Mouse (Mus musculus): ENCODE measurements around the gene Arid1b.

Arid1b gene

GRCm38 (mm10) chr17:4996121-4996813, 2.1 kb downstream of the Arid1b start:
- DNase-seq: peak; percentile 78

- peak; percentile 30 for DNase-seq
Observed at GRCm38 (mm10) chr17:4996814-4997549, 2.9 kb downstream of the Arid1b start.

GRCm38 (mm10) chr17:4997968-4998367, 3.8 kb downstream of the Arid1b start:
- DNase-seq: no peak

GRCm38 (mm10) chr17:4999256-4999655, 5.1 kb downstream of the Arid1b start:
- no peak for DNase-seq

- no peak for DNase-seq
Observed at GRCm38 (mm10) chr17:5000001-5000400, 5.9 kb downstream of the Arid1b start.

- no peak for DNase-seq
Observed at GRCm38 (mm10) chr17:5000871-5001270, 6.7 kb downstream of the Arid1b start.

GRCm38 (mm10) chr17:5001531-5002131, 7.5 kb downstream of the Arid1b start:
- no peak for DNase-seq

- no peak for DNase-seq
Observed at GRCm38 (mm10) chr17:5002937-5003508, 8.9 kb downstream of the Arid1b start.

GRCm38 (mm10) chr17:5004266-5004665, 10.1 kb downstream of the Arid1b start:
- no peak for DNase-seq

- no peak for DNase-seq
Observed at GRCm38 (mm10) chr17:5004706-5005105, 10.6 kb downstream of the Arid1b start.

- no peak for DNase-seq
Observed at GRCm38 (mm10) chr17:5005285-5005684, 11.2 kb downstream of the Arid1b start.

GRCm38 (mm10) chr17:5007156-5007658, 13.1 kb downstream of the Arid1b start:
- DNase-seq: peak; percentile 74

GRCm38 (mm10) chr17:5008236-5008635, 14.1 kb downstream of the Arid1b start:
- no peak for DNase-seq

- no peak for DNase-seq
Observed at GRCm38 (mm10) chr17:5008761-5009160, 14.6 kb downstream of the Arid1b start.

GRCm38 (mm10) chr17:5009526-5010260, 15.6 kb downstream of the Arid1b start:
- DNase-seq: peak; percentile 65

GRCm38 (mm10) chr17:5010781-5011180, 16.6 kb downstream of the Arid1b start:
- no peak for DNase-seq

- DNase-seq: no peak
Observed at GRCm38 (mm10) chr17:5012091-5012490, 18.0 kb downstream of the Arid1b start.

GRCm38 (mm10) chr17:5012517-5012916, 18.4 kb downstream of the Arid1b start:
- DNase-seq: no peak

- DNase-seq: no peak
Observed at GRCm38 (mm10) chr17:5014327-5014957, 20.3 kb downstream of the Arid1b start.

GRCm38 (mm10) chr17:5016404-5016803, 22.3 kb downstream of the Arid1b start:
- no peak for DNase-seq

GRCm38 (mm10) chr17:5017065-5017464, 22.9 kb downstream of the Arid1b start:
- no peak for DNase-seq
